Mouse (Mus musculus): ENCODE measurements around the gene Rsph1. TPM values are rescaled to one million over a fixed set of nuclear protein-coding genes. Genes with fewer than 3 reads are reported as not detected.

The Rsph1 gene
- total and polyA plus RNA-seq, 3 experiments: not detected

GRCm38 (mm10) chr17:31226368-31226767 is 50.8 kb downstream of the Rsph1 start:
- Histone ChIP-seq H3K27ac (ENCODE audit: insufficient read depth, low read depth) (no peak overlapping the region), H3K27me3 (replicated peaks) (peaks cover 20% of the 10 kb centered on the region), H3K36me3 (replicated peaks in 1 of 2; ENCODE audit: control insufficient read depth in 1 of 2, insufficient read depth in 1 of 2, low read length in 1 of 2) (no peaks in the 10 kb centered on the region), H3K4me1 (ENCODE audit: control insufficient read depth in 1 of 2, insufficient read depth in 2 of 2) (peaks cover 4 to 33% of the 10 kb centered on the region in 2 experiments; a peak in 3 of 4 replicates), H3K4me3 (replicated peaks in 1 of 3; ENCODE audit: low read depth in 2 of 3, low read length in 2 of 3, poor library complexity in 1 of 3) (no peak overlapping the region), H3K9me3 (replicated peaks; ENCODE audit: low read length) (no peaks in the 10 kb centered on the region), H3K79me2 (replicated peaks; ENCODE audit: control insufficient read depth, extremely low read depth, insufficient read depth, poor library complexity, severe bottlenecking) (no peaks in the 10 kb centered on the region), H3K4me2 (ENCODE audit: insufficient read depth, low read depth, poor library complexity, severe bottlenecking) (no peak overlapping the region), H3K9ac (ENCODE audit: insufficient read depth, low read depth) (no peak overlapping the region)
- no peak for DNase-seq (ENCODE audit: extremely low read depth)
- in situ Hi-C loops (cut with MboI; ENCODE audit: low pct_ligation_motif_present, low pct_unique_long_range_greater_than_20kb, low sequenced_read_pairs) (loop anchor here (25.0 kb wide), 1 partner anchor 214 kb away; no protein-coding TSS in a partner anchor), dilution Hi-C loops (cut with MboI; ENCODE audit: extremely low pct_ligation_motif_present, extremely low pct_unique_long_range_greater_than_20kb, low sequenced_read_pairs) (no loop called here)
- TF ChIP-seq E2F4 (IDR thresholded peaks at IDR 0.05; ENCODE audit: insufficient replicate concordance, low read depth, low read length) (no peak), KAT2A (IDR thresholded peaks at IDR 0.05; ENCODE audit: insufficient replicate concordance, low read length) (no peak), USF1 (IDR thresholded peaks at IDR 0.05; ENCODE audit: low read depth, low read length) (no peak), MAZ (IDR thresholded peaks at IDR 0.05; ENCODE audit: low read depth, low read length) (no peak), JUND (conservative IDR thresholded peaks at IDR 0.05; ENCODE audit: low read depth, low read length) (no peak), UBTF (IDR thresholded peaks at IDR 0.05; ENCODE audit: low read depth, low read length) (no peak), NRF1 (IDR thresholded peaks at IDR 0.05; ENCODE audit: low read depth, low read length) (no peak)

DNA sequence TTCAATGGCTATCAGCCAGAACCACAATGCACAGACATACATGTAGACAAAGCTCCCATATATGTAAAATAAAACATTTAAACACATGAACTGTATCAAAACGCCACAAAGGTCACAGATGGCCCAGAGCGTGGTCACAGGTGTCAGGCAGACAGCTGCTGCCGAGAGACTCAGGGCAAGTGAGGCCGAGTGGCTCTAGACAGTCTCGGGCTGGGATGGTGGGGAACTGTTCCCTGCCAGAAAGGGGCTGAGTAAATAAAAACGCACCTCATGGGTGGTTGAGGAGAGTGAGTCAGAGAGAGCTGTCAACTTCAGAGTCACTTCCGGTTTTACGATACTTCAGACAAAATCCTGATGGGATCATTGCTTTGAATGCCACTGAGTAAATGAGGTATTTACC is 52.6 kb downstream of the Rsph1 start:
- H3K27ac ChIP-seq (ENCODE audit: insufficient read depth, low read depth): no peak overlapping the region
- H3K9ac ChIP-seq (ENCODE audit: insufficient read depth, low read depth): no peak overlapping the region
- no peaks in the 10 kb centered on the region for H3K79me2 ChIP-seq (replicated peaks; ENCODE audit: control insufficient read depth, extremely low read depth, insufficient read depth, poor library complexity, severe bottlenecking)
- no peak for DNase-seq (ENCODE audit: extremely low read depth)
- H3K27me3 ChIP-seq (replicated peaks): peaks cover 14% of the 10 kb centered on the region
- no peak overlapping the region for H3K4me3 ChIP-seq (replicated peaks in 1 of 3; ENCODE audit: low read depth in 2 of 3, low read length in 2 of 3, poor library complexity in 1 of 3)
- no peaks in the 10 kb centered on the region for H3K9me3 ChIP-seq (replicated peaks; ENCODE audit: low read length)
- in situ Hi-C loops (cut with MboI; ENCODE audit: low pct_ligation_motif_present, low pct_unique_long_range_greater_than_20kb, low sequenced_read_pairs): no loop called here
- no peaks in the 10 kb centered on the region for H3K36me3 ChIP-seq (replicated peaks in 1 of 2; ENCODE audit: control insufficient read depth in 1 of 2, insufficient read depth in 1 of 2, low read length in 1 of 2)
- no peak for TF ChIP-seq BHLHE40 (IDR thresholded peaks at IDR 0.05; ENCODE audit: low read depth, low read length)
- TF ChIP-seq MXI1 (IDR thresholded peaks at IDR 0.05; ENCODE audit: low read depth, low read length): no peak
- no peak for TF ChIP-seq MAZ (IDR thresholded peaks at IDR 0.05; ENCODE audit: low read depth, low read length)
- no peak for TF ChIP-seq ZKSCAN1 (IDR thresholded peaks at IDR 0.05; ENCODE audit: borderline replicate concordance, low read depth, low read length)
- no peak for TF ChIP-seq USF2 (conservative IDR thresholded peaks at IDR 0.05; ENCODE audit: low read depth, low read length)
- TF ChIP-seq IRF4 (IDR thresholded peaks at IDR 0.05; ENCODE audit: low read depth, low read length): no peak
- no peak for TF ChIP-seq TCF12 (IDR thresholded peaks at IDR 0.05; ENCODE audit: low read depth, low read length)
- TF ChIP-seq PAX5 (IDR thresholded peaks at IDR 0.05; ENCODE audit: low read length): no peak
- no peak for TF ChIP-seq CTCF (conservative IDR thresholded peaks at IDR 0.05 in 1 of 2, IDR thresholded peaks at IDR 0.05 in 1 of 2; ENCODE audit: low read depth in 2 of 2, low read length in 2 of 2)
- no peak for TF ChIP-seq ETS1 (conservative IDR thresholded peaks at IDR 0.05; ENCODE audit: low read depth, low read length)
- no peak for TF ChIP-seq E2F4 (IDR thresholded peaks at IDR 0.05; ENCODE audit: insufficient replicate concordance, low read depth, low read length)
- TF ChIP-seq ELF1 (IDR thresholded peaks at IDR 0.05; ENCODE audit: low read depth, low read length): no peak
- no peak for TF ChIP-seq POLR2AphosphoS2 (IDR thresholded peaks at IDR 0.05; ENCODE audit: low read depth, low read length)
- no peak for TF ChIP-seq NELFE (IDR thresholded peaks at IDR 0.05; ENCODE audit: low read depth, low read length)
- no peak for TF ChIP-seq MAX (IDR thresholded peaks at IDR 0.05; ENCODE audit: low read length)
- TF ChIP-seq HCFC1 (IDR thresholded peaks at IDR 0.05; ENCODE audit: low read depth, low read length): no peak
- peaks cover 4 to 33% of the 10 kb centered on the region in 2 experiments; a peak in 3 of 4 replicates for H3K4me1 ChIP-seq (ENCODE audit: control insufficient read depth in 1 of 2, insufficient read depth in 2 of 2)
- dilution Hi-C loops (cut with MboI; ENCODE audit: extremely low pct_ligation_motif_present, extremely low pct_unique_long_range_greater_than_20kb, low sequenced_read_pairs): no loop called here
- no peak overlapping the region for H3K4me2 ChIP-seq (ENCODE audit: insufficient read depth, low read depth, poor library complexity, severe bottlenecking)
